Mouse (Mus musculus): ENCODE data around the gene Asah2. TPM values are rescaled to one million over a fixed set of nuclear protein-coding genes. Genes with fewer than 3 reads are reported as not detected.

Gene Asah2
- 1.1 and 1.2 TPM in 2 replicates for polyA plus RNA-seq (2014; fragmentation: Nextera tagmentation; extraction: Ambion mirVana)

DNA sequence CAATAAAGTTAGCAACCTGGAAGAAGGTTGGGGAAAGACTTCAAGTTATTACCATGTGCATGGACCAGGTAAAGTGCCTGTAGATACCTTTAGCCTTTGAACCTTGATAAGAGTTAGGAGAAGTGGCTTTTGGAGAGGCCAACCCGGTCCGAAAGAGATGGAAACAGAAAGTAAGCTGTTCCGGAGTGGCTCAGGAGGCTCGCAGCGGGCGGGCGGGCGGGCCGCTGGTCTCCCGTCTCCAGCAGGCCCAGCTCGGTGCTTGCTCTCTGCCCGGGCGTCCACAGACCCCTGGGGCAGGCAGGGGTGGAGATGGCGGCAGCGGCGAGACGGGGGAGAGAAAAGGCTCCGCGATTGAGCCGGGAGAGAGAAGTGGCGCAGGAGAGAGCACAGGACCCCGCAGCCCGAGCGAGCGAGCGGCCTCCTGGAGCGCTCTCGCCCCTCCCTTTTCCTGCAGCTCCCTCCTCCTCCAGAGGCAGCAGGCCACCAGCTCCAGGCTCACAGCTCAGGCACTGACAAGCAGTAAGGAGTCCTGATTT, at the start of gene Asah2:
Gene Asah2 (minus strand): TSS at position 441 of the 536 bp plus-strand sequence.
- DNase-seq (ENCODE audit: low spot score) (peak; percentile 81), ATAC-seq (replicated peaks; ENCODE audit: insufficient number of reproducible peaks, low FRiP score, low TSS enrichment, low read depth) (peak; percentile 96)
- Histone ChIP-seq H3K27me3 (ENCODE audit: control insufficient read depth, insufficient read depth, low read length) (no peaks in the 10 kb centered on the region), H3K27ac (replicated peaks; ENCODE audit: low read depth, low read length) (peak within 1 kb of the TSS; percentile 82), H3K36me3 (replicated peaks; ENCODE audit: control insufficient read depth, insufficient read depth, low read depth, low read length) (no peaks in the 10 kb centered on the region), H3K4me1 (ENCODE audit: control insufficient read depth, insufficient read depth, low read length) (no peaks in the 10 kb centered on the region), H3K9ac (replicated peaks; ENCODE audit: low read length) (peak within 1 kb of the TSS; percentile 92), H3K4me3 (ENCODE audit: low read depth, low read length) (peak within 1 kb of the TSS; percentile 63), H3K9me3 (replicated peaks; ENCODE audit: control insufficient read depth, low read length) (no peaks in the 10 kb centered on the region), H3K4me2 (ENCODE audit: low read depth, low read length) (peak within 1 kb of the TSS; percentile 64)
- WGBS, result 0% methylated on average over 27 of the region's 28 CpGs

DNA sequence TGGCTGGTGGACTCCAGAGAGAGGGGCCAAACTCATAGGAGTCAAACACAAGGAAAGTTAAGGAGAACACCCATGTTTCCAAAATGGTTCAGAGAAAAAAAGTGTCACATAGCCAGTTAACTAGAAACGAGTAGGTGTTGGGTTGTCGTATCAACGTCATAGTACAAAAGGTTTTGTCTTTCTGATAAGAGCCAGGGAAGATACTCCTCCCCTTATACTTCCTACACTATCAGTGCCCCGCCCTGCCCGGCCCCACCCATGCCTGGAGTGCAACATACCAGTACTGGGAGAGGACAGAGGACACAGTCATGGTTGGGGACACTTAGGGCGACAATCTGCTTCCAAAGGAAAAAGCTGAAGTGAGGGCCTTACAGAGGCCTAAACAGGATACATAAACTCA, 49.0 kb upstream of the Asah2 start:
- Histone ChIP-seq H3K9ac (replicated peaks; ENCODE audit: low read length) (no peak overlapping the region), H3K4me1 (ENCODE audit: control insufficient read depth, insufficient read depth, low read length) (no peaks in the 10 kb centered on the region), H3K4me3 (ENCODE audit: low read depth, low read length) (no peak overlapping the region), H3K9me3 (replicated peaks; ENCODE audit: control insufficient read depth, low read length) (no peaks in the 10 kb centered on the region), H3K4me2 (ENCODE audit: low read depth, low read length) (no peak overlapping the region), H3K36me3 (replicated peaks; ENCODE audit: control insufficient read depth, insufficient read depth, low read depth, low read length) (no peaks in the 10 kb centered on the region), H3K27ac (replicated peaks; ENCODE audit: low read depth, low read length) (no peak overlapping the region), H3K27me3 (ENCODE audit: control insufficient read depth, insufficient read depth, low read length) (no peaks in the 10 kb centered on the region)
- no peak for ATAC-seq (replicated peaks; ENCODE audit: insufficient number of reproducible peaks, low FRiP score, low TSS enrichment, low read depth)
- DNase-seq (ENCODE audit: low spot score), result no peak
- 89% methylated on average over 6 of the region's 6 CpGs for WGBS

DNA sequence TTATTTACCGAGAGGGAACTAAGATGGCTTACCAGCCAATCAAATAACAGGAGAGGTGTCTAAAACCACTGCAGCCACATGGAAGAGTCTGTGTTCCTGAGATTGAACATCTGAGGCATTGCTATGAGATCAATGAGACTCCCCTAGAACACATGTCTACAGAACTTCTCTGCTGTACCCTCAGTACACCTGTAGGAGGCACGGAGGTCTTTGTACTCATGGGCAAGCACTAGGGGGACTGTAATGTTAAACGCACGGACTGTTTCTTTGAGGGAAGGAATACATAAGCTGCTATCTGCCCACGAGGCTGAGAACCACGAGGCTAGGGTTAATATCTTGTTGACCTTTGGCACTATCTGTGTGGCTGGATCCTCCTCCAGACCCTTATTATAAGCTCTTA, 44.5 kb upstream of the Asah2 start:
- H3K36me3 ChIP-seq (replicated peaks; ENCODE audit: control insufficient read depth, insufficient read depth, low read depth, low read length), result no peaks in the 10 kb centered on the region
- ATAC-seq (replicated peaks; ENCODE audit: insufficient number of reproducible peaks, low FRiP score, low TSS enrichment, low read depth), result no peak
- H3K4me3 ChIP-seq (ENCODE audit: low read depth, low read length), result no peak overlapping the region
- H3K9me3 ChIP-seq (replicated peaks; ENCODE audit: control insufficient read depth, low read length), result no peaks in the 10 kb centered on the region
- 75% methylated on average over 6 of the region's 6 CpGs for WGBS
- no peak overlapping the region for H3K9ac ChIP-seq (replicated peaks; ENCODE audit: low read length)
- H3K4me2 ChIP-seq (ENCODE audit: low read depth, low read length), result no peak overlapping the region
- H3K27me3 ChIP-seq (ENCODE audit: control insufficient read depth, insufficient read depth, low read length), result no peaks in the 10 kb centered on the region
- H3K27ac ChIP-seq (replicated peaks; ENCODE audit: low read depth, low read length), result no peak overlapping the region
- H3K4me1 ChIP-seq (ENCODE audit: control insufficient read depth, insufficient read depth, low read length), result no peaks in the 10 kb centered on the region
- DNase-seq (ENCODE audit: low spot score), result no peak

DNA sequence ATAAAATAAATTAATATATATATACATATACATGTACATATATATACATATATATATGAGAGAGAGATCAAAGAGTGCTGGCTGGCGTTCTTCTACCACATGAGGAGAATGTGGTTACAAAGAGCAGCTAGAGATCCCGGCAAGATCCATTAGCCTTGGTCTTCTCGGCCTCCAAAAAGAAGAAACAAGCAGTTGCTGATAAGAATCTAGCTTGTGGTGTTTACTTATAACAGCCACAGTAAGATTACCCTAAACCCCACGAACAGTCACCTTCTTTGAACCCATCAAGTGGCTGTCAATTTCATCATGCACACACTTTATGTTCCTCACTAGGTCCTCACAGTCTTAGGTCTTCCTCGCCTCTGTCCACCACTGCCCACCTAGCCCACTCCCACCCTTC, 40.7 kb upstream of the Asah2 start:
- no peaks in the 10 kb centered on the region for H3K4me1 ChIP-seq (ENCODE audit: control insufficient read depth, insufficient read depth, low read length)
- H3K27me3 ChIP-seq (ENCODE audit: control insufficient read depth, insufficient read depth, low read length), result no peaks in the 10 kb centered on the region
- no peak overlapping the region for H3K4me3 ChIP-seq (ENCODE audit: low read depth, low read length)
- no peak overlapping the region for H3K9ac ChIP-seq (replicated peaks; ENCODE audit: low read length)
- WGBS, result 85% methylated on average over 5 of the region's 5 CpGs
- DNase-seq (ENCODE audit: low spot score) (no peak), ATAC-seq (replicated peaks; ENCODE audit: insufficient number of reproducible peaks, low FRiP score, low TSS enrichment, low read depth) (no peak)
- no peak overlapping the region for H3K4me2 ChIP-seq (ENCODE audit: low read depth, low read length)
- H3K9me3 ChIP-seq (replicated peaks; ENCODE audit: control insufficient read depth, low read length), result no peaks in the 10 kb centered on the region
- H3K36me3 ChIP-seq (replicated peaks; ENCODE audit: control insufficient read depth, insufficient read depth, low read depth, low read length), result no peaks in the 10 kb centered on the region
- H3K27ac ChIP-seq (replicated peaks; ENCODE audit: low read depth, low read length), result no peak overlapping the region

DNA sequence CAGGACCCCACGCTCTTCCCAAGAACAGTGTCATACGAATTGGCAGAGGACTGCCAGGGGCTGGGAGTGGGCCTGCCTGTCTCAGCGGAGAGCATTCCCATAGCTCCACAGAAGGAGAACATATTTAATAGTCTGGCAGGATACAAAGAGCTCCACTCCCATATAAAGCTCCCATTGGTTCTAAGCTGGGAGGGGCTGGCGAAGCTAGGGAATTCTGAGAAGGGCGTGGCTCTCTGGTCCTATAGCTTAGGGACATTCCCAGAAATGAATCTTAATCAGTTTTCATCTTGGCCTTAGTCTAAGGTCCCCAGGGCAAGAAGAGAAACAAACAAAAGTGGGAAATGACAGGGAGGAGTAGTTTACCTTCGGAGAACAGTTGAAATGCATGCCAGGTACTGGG, 34.4 kb upstream of the Asah2 start:
- no peak overlapping the region for H3K4me3 ChIP-seq (ENCODE audit: low read depth, low read length)
- DNase-seq (ENCODE audit: low spot score), result no peak
- H3K4me1 ChIP-seq (ENCODE audit: control insufficient read depth, insufficient read depth, low read length), result peaks cover 2% of the 10 kb centered on the region; the same call in 1 of the 2 replicates
- no peak overlapping the region for H3K4me2 ChIP-seq (ENCODE audit: low read depth, low read length)
- H3K9ac ChIP-seq (replicated peaks; ENCODE audit: low read length), result no peak overlapping the region
- 91% methylated on average over 6 of the region's 6 CpGs for WGBS
- ATAC-seq (replicated peaks; ENCODE audit: insufficient number of reproducible peaks, low FRiP score, low TSS enrichment, low read depth), result no peak
- H3K9me3 ChIP-seq (replicated peaks; ENCODE audit: control insufficient read depth, low read length), result no peaks in the 10 kb centered on the region
- no peaks in the 10 kb centered on the region for H3K36me3 ChIP-seq (replicated peaks; ENCODE audit: control insufficient read depth, insufficient read depth, low read depth, low read length)
- H3K27ac ChIP-seq (replicated peaks; ENCODE audit: low read depth, low read length), result no peak overlapping the region
- H3K27me3 ChIP-seq (ENCODE audit: control insufficient read depth, insufficient read depth, low read length), result no peaks in the 10 kb centered on the region

DNA sequence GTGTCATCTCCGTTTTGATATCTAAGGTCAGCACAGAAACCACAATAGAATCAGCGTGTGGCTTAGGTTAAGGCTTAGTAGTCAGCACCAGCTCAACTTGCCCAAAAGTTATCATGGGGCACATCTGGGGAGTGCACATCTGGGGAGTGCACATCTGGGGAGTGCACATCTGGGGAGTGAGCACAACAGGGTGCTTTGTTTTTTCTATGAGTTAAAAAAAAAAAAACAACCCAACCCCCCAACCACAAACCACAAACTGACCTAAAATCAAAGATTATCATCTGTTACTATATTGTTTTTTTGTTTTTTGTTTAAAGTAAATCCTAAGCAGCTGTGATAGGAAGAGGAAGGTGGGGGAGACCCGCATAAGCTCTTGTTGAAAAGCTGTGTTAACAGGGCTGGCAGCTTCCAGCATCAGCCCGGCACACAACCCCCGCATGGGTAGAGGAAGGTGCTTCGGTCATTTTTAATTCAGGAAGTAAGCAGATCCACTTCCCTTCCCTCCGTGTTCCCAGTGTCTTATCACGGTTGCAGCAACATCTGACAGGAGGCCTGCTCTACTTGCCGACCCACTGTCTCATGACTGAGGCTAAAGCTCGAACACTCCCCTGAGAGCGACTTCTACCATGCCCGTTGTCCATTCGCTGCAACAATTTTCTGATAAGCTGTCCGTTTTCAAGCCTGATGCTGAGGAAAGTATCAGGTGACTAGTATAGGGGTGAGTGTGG, 30.5 kb upstream of the Asah2 start:
- no peak overlapping the region for H3K9ac ChIP-seq (replicated peaks; ENCODE audit: low read length)
- H3K4me3 ChIP-seq (ENCODE audit: low read depth, low read length), result no peak overlapping the region
- WGBS, result 64% methylated on average over 14 of the region's 14 CpGs
- no peaks in the 10 kb centered on the region for H3K27me3 ChIP-seq (ENCODE audit: control insufficient read depth, insufficient read depth, low read length)
- no peak for ATAC-seq (replicated peaks; ENCODE audit: insufficient number of reproducible peaks, low FRiP score, low TSS enrichment, low read depth)
- H3K4me1 ChIP-seq (ENCODE audit: control insufficient read depth, insufficient read depth, low read length), result peaks cover 2% of the 10 kb centered on the region; the same call in 1 of the 2 replicates
- no peaks in the 10 kb centered on the region for H3K9me3 ChIP-seq (replicated peaks; ENCODE audit: control insufficient read depth, low read length)
- no peak overlapping the region for H3K27ac ChIP-seq (replicated peaks; ENCODE audit: low read depth, low read length)
- DNase-seq (ENCODE audit: low spot score), result no peak
- H3K4me2 ChIP-seq (ENCODE audit: low read depth, low read length), result no peak overlapping the region
- H3K36me3 ChIP-seq (replicated peaks; ENCODE audit: control insufficient read depth, insufficient read depth, low read depth, low read length), result no peaks in the 10 kb centered on the region

DNA sequence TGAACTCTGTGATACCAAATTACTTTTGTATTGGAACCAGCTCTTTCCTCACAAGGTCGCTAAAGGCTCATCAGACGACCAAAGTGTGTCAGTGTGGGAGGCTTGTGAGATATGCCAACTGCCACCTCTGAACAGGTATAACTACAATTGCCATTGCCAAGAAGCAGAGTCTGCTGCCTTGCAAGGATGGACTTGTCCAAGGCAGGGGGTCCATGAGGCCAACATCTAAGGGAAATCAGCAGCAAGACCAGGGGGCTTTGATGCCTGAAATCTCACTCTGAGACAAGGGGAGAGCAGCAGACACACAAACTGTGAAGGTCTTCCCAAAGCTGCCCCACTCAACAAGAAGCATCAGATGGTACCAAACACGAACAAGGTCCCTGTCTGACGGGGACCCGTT, 29.9 kb upstream of the Asah2 start:
- DNase-seq (ENCODE audit: low spot score), result no peak
- Histone ChIP-seq H3K27me3 (ENCODE audit: control insufficient read depth, insufficient read depth, low read length) (no peaks in the 10 kb centered on the region), H3K36me3 (replicated peaks; ENCODE audit: control insufficient read depth, insufficient read depth, low read depth, low read length) (no peaks in the 10 kb centered on the region), H3K4me1 (ENCODE audit: control insufficient read depth, insufficient read depth, low read length) (peaks cover 2% of the 10 kb centered on the region; the same call in 1 of the 2 replicates), H3K4me2 (ENCODE audit: low read depth, low read length) (no peak overlapping the region), H3K4me3 (ENCODE audit: low read depth, low read length) (no peak overlapping the region), H3K9ac (replicated peaks; ENCODE audit: low read length) (no peak overlapping the region), H3K27ac (replicated peaks; ENCODE audit: low read depth, low read length) (no peak overlapping the region), H3K9me3 (replicated peaks; ENCODE audit: control insufficient read depth, low read length) (no peaks in the 10 kb centered on the region)
- ATAC-seq (replicated peaks; ENCODE audit: insufficient number of reproducible peaks, low FRiP score, low TSS enrichment, low read depth), result no peak
- 73% methylated on average over 5 of the region's 5 CpGs for WGBS

DNA sequence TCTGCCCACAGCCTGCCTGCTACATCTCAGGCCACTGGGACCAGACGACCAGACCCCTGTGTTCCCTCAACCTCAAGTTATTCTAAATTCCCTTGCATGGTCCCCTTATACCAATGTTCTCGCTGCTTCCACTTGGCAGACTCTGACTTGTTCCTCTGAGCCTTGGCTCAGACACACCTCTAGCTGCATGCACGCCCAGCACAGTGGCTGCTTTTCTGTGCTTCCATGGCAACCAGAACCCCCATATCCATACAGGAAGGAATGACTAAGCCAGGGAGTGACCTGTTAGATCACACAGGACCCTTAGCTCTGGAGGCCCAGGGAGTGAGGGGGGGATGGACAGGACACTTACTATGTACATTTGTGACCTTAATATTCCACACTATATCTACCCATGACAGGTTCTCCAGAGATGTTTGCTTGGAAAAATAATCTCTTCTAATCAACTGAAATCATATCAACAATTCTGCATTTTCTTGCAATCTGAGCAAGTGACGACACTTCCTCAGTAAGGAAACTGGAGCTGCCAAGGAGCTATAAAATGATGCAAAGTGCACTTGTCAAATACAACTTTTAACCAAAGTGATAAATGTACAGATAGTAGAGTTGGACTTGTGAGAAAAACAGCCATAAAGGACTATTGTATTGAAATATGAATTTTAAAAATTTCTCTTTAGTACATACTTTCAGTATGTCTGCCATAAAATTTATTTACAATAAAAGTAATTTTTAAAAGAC, 29.0 kb upstream of the Asah2 start:
- WGBS, result 59% methylated on average over 4 of the region's 4 CpGs
- no peak overlapping the region for H3K4me3 ChIP-seq (ENCODE audit: low read depth, low read length)
- ATAC-seq (replicated peaks; ENCODE audit: insufficient number of reproducible peaks, low FRiP score, low TSS enrichment, low read depth), result no peak
- DNase-seq (ENCODE audit: low spot score), result peak; percentile 19
- H3K27ac ChIP-seq (replicated peaks; ENCODE audit: low read depth, low read length), result no peak overlapping the region
- H3K9ac ChIP-seq (replicated peaks; ENCODE audit: low read length), result no peak overlapping the region
- no peaks in the 10 kb centered on the region for H3K27me3 ChIP-seq (ENCODE audit: control insufficient read depth, insufficient read depth, low read length)
- no peaks in the 10 kb centered on the region for H3K9me3 ChIP-seq (replicated peaks; ENCODE audit: control insufficient read depth, low read length)
- no peaks in the 10 kb centered on the region for H3K36me3 ChIP-seq (replicated peaks; ENCODE audit: control insufficient read depth, insufficient read depth, low read depth, low read length)
- H3K4me1 ChIP-seq (ENCODE audit: control insufficient read depth, insufficient read depth, low read length), result peaks cover 2% of the 10 kb centered on the region; the same call in 1 of the 2 replicates
- no peak overlapping the region for H3K4me2 ChIP-seq (ENCODE audit: low read depth, low read length)

All from embryonic facial prominence, embryonic 11.5 days (tissue).